Mouse (Mus musculus): ENCODE measurements at regions not wholly inside any gene's neighbourhood (a gene's known extent, or its start where the extent isn't known, plus 50 kb on each side); places are given as distances from the start of the nearest gene placed in this dataset.
A peak's percentile ranks its signal among the peaks of the same experiment; 100 is the strongest.

DNA sequence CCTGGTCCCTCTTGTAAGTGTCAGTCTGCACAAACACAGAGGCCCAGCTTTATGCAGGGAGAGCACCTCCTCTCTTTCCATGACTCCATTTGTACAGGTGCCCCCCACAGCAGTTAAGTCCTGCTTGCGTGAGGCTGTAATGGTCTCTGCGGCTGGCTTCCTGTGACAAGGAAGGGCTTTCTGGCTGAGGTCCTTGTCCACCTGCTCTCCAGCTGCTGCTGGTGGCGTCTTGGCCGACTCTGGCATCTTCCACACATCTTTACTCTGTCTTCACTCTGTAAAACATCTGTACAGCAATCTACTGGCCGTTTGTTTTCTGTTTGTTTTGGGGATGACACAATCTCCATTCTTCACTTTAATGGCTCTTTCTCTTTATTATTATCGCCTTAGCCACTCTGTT, 60.8 kb downstream of the Rpusd4 start:
- DNase-seq, result no peak

DNA sequence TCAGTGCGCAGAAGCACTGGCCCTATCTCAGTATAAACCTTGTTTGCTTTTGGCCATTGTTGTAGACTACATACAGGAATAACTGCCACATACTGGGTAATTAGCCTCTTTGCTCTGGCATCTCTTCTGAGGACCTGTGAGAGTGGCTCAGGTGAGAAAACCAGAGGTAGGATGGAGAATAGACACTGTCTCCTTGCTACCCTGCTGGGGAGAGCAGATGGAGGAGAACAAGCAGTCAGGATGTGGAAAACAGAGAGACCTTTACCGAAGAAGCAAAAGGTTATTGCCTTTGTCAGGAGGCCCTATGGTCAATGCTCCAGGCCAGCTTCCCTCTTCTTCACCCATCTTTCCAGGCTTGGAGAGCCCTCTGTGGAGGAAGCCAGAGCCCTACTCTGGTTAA, 62.7 kb downstream of the Rpusd4 start:
- DNase-seq, result peak; percentile 54

DNA sequence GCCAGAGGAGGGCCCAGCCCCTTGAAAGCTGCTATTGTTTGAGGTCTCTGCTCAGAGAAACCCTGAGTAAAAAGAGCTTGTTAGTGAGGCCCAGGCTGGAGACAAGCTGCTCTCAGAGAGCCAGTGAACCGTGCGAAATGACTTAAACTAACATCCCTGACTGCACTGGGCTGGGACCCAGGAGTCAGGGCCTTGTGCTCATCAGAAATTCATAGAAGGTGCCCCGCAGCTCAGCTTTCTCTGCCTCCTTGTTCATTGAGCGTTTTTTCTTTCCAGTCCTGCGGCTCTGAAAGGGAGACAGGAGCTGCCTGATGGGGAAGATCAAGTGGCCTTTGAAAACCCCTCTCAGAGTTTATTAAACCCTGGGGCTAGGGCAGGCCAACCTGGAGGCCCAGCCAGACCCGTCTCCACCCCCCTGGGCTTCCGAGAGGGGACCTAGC, 63.6 kb downstream of the Rpusd4 start:
- peak; percentile 71 for DNase-seq

DNA sequence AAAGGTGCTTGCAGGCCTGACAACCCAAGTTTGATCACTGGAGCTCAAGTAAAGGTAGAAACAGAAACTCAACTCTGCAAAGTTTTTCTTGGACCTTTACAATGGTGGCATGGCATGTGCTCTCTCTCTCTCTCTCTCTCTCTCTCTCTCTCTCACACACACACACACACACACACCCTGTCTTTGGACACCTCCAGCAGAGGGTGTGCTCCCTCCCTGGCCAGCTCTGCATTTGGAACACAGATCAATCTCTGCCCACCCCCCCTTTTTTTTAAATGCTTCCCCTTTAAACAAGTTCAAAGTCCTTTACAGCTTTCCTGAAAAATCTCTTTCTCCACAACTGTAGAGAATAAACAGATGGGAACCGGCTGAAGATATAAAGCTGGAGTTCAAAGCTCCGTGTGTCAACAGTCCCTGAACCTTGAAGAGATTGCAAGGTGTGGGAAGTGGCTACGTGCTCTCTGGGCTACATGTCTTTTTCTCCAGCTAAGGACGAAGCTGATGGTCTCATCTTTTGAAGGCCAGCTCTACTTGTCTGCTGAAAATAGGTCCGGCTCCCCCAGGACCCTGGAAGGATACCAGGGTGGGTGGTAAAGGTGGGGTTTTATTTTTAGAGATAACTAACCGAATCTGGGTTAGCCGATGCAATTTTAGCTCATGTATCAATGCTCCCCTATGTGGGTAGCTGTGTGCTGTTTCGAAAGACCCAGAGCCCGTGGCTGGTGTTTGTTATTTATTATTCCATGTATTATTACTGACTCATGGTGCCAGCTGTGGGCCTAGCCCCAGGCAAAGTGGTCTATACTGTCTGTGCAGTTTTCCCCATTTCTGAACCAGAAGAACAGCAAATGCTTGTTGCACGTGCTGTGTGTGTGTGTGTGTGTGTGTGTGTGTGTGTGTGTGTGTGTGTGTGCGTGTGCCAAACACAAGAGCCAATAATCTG, 65.3 kb downstream of the Rpusd4 start:
- no peak for DNase-seq

DNA sequence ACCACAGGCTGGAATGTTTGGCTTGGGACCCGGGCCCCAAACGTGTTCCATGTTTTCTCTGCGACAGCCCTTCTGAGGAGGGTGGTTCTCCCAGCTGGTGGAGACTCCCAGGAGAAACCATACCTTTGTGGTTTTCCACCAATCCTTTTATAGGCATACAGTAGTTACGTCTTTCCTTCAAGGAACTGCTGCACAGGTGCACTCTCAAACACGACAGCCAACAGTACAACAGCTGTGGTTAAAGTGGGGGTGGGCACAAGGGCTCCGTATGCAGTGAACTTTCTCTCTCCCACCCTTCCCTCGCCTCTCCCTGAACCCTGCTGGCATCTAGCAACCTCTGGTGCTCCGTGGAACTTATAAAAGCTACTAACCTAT, 66.0 kb downstream of the Rpusd4 start:
- no peak for DNase-seq

DNA sequence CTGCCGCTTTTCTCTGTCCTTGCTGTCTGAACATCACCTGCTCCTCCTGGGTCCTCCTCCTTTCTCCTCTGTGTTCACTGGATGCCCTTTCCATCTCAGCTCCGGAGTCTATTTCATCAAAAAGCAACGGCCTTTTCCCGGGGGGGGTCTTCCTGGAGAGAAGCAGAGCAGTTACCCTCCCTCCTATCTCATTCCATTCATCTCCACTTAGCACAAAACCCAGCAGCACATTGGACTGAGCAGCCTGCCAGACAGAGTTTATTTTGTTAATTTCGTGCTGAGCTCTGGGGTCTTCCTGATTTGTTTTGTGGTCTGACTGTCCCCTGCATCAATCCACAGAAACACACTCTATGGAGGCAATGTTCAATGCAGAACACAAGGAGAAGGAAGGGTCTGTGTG, 66.9 kb downstream of the Rpusd4 start:
- DNase-seq, result peak; percentile 41

DNA sequence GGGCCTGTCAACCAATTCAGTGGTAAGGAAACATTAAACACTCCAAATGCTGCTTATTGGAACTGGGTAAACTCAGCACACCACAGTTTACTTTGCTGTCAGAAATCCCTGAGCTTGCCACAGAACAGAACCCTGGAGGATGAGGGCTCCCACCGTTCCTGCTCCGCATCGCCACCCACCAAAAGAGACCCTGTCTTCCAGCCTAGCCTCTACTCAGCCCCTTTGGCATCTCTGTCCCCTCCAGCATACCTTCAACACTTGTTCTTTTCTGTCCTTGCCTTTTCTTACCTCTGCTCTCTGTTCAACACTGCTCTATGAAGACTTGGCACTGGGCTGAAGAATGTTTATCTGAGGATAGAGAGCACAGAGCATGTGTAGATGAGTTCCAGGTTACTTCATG, 67.5 kb downstream of the Rpusd4 start:
- DNase-seq, result peak; percentile 64

DNA sequence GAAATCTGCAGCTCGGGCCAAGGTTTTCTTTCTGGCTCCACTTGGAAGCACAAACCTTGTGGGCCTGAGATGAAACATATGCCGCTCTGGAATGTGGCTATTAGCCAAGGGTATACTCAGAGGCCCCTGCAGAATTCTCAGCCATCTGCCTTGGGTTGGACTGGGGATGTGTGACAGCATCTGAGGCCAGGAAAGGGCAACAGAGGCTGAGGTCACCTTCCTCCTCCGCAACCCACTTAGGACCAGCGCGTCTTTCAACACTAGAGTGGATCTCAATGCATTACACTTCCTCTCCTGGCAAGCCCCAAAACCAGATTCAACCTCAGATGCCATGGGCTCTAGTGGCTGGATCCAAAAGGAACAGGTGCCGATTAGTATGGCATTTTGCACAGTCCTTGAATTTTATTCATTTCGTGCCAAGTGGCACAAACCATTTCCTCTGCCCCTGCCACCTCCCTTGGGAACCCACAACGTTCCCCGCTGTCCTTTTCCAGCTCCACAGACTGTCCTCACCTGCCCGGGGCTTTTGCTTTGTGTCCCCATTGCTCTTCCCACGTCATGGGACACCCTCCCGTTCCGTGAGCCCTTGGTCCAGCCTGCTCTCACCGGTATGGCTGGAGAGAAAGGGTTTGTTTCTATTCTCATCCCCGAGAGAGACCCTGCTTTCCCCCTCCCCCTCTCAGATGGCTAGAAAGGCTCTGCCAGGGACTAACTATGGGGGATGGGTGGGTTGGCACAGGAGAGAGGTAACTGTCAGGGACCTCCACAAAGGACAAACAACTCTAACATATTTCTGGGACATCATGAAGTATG, 68.4 kb downstream of the Rpusd4 start:
- peak; percentile 98 for DNase-seq

DNA sequence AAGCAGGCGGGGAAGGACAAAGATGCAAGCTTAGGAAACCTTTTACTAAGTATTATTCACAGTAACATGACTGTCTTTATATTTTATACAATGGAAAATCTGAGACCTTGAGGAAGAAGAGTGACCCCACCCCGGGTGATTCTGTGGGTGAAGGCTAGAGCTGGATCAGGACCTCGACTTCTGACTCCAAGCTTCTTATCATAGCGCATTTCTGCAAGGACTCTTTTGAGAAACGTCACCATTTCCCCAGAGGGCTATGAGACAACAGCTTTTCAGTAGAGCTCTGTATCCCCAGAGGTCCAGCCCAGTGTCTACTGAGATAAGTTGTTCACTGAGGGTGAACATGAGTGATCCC, 69.0 kb downstream of the Rpusd4 start:
- DNase-seq, result no peak

DNA sequence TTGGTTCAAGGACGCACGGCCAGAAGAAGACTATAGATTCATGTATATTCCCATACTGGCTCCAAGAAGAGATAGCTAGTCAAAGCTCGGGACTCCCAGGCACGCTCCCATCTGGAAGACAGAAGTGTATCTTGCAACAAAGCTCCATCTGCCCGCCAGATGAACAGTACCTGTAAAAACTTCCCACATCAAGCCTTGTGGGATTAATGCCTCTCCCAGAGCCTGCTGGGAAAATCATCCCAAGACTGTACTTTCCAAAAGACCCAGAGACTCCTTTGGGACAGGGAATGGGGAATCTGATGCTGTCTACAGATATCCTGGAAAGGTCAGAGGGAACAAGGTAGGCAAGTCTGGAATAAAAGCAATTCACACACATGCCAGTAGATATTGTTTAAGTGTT, 71.2 kb downstream of the Rpusd4 start:
- no peak for DNase-seq

DNA sequence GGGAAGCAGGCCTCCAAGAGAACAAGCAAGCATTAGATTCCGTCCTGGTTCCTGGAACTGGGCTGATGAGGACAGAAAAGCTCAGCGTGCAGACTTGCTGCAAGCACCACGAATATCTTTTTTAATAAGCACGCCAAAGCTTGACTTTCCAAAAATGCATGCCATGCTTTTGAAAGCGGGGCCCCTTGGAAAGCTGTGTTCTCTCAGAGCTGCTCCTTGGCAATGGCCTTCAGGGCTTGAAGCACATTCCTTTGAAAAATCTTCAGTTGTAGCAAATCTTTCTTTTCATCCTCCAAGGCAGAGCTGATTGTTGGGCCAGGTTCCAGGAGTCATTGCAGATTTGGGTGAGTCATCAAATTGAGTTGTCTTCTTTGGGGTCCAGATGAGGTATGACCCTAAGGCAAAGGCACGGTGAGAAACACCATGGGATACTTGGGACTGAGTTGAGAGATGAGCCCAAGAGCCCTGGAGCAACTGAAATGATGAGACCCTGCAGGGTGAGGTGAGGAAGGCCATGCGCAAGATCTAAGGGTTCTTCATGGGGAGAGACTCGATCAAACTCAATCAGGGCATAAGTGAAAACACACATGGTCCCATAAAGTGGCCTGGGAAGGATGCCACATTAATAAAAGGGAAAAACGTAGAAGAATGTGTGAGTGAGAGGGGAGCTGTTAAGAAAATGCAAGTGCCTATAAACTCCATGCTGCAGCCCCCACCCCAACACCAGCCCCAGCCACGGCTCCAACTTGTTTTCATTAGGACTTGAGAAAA, 72.0 kb downstream of the Rpusd4 start:
- DNase-seq, result no peak

DNA sequence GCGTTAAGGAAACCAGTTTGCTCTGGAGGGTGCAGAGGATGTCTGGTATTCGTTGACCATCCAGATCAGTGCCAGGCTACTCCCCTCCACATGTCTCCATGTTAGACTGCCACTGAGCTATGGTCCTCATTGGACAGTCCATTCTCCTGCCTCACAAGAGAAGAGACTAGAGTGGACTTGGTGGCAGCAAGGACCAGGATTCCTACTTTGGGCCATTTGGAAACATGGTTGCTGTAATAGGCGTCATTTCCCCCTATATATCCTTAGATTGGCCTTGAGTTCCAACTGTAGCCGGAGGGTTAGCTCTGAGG, 72.6 kb downstream of the Rpusd4 start:
- no peak for DNase-seq

DNA sequence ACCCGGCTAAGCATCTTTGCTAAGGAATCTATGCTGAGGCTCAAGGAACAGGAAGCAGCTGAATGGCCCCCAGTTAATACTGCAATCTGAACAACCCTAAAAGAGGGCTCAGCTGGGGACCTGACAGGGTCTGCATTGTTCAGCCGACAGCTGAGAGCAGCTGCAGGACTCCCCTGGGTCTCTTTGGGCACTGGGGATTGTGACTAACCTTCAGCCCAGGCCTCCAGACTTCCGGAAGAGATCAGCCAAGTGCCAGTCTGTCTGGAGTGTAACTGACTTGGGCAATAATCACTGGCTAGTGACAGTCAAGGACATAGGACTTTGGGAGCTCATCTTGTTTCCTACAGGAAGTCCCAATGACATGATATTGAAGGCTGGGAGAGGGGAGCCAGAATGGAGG, 73.1 kb downstream of the Rpusd4 start:
- DNase-seq, result no peak

DNA sequence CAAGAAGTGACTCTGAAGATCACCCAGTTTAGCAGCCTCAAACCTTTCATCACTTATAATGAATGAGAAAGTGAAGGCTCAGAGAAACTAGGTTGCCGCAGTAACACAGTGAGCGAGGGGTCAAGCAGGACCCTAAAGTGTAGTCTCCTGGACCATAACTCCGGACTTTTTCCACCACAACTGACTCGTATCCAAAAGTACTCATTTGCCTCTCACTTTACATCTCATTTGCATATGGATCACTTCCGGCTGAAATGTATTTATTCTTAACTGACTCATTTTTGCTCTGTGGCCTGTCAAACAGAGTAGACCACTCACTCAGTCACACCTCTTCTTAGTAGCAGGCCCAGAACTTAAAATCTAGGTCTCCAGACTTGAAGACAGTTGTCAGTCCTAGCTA, 73.7 kb downstream of the Rpusd4 start:
- DNase-seq, result no peak

DNA sequence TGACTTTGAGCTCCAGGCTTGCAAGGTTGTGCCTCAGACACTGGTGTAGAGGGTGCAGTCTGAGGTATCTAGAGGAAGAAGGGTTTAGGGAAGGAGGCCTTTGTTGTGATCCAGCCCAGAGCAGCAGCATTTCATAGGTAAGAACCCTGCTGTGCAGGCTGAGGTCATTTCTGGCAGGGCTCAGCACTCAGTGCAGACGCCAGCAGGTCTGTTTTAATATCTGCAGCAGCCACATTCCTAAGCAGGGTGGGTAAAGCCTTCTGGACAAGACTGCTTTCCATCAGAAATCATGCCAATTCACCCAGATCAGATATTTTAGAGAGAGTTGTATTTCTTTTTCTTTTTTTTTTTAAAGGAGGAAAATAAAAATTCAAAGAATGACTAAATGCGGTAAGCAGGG, 74.8 kb downstream of the Rpusd4 start:
- peak; percentile 92 for DNase-seq

DNA sequence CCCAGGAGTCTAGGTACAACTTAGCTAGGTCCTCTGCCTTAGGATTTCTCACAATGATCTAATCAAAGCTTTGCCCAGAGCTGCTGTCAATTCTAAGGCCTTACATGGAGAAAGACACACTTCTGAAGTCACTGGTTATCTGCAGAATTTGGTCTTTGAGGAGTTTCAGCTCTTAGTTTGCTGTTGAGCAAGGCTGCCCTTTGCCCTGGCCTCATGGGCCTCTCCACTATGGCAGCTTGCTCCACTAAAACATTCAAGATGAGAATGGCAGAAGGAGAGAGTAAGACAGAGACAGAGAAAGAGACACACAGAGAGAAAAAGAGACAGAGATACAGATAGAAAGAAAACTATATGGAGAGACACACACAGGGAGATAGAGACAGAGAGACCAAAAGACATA, 75.7 kb downstream of the Rpusd4 start:
- DNase-seq, result no peak

DNA sequence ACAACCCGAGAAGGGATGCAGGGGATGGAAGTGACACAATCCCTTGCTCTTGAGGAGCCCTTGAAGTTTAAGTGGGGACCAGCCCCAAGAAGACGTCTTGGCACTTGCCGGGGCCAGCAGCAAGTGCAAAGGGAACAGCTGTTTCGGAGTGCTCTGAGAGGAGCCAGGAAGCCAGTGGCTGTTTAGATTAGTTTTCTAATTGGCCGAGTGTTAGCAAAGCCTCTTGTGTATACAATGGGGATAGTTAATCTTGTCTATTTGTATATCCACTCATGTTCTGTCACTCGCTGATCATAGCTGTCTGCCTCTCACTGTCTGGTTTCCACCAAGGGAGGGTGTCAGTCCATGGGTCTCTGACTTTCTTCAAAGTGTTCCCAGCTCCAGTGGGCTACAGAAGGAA, 76.6 kb upstream of the Cdon start:
- DNase-seq, result no peak

DNA sequence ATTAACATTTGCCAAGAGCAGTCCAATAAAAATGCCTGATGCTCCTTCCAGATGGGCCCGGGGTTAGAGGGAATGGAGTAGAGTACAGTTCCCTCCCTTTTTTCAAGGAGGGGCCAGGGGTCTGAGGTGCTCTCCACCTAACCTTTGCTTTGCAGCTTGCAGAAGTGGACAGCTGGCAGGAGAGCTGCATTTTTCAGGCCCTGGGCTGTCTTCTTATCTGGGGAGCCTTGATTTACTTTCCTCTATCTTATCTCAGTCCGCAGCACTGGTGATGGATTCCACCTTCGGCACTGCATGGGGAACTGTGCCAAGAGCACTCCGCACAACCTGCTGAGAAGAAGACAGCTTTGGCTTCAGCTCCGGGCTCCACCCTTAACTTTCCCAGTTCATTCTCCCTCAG, 74.5 kb upstream of the Cdon start:
- DNase-seq, result no peak

DNA sequence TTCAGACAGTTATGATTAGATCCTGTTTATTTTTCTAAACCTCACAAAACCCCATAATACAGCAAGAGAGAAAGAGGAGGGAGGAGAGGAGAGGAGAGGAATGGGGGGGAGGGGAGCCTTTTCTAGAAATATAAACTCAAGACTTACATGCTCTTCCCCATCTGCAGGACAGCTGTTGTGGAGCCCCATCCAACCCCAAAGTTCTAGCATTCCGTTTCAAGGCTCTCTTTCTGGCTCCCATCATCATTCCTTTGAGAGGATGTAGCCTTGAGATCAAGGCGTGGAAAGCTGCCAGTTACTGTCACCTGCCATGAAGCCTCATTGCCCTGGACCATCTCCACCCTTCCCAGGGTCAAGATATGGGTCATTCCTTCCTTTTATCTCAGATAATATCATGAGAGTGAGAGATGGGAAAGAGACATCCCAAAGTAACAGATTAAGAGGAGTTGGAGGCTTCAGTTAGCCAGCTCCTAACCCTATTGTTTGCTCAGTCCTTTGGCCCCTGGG, 70.8 kb upstream of the Cdon start:
- no peak for DNase-seq

DNA sequence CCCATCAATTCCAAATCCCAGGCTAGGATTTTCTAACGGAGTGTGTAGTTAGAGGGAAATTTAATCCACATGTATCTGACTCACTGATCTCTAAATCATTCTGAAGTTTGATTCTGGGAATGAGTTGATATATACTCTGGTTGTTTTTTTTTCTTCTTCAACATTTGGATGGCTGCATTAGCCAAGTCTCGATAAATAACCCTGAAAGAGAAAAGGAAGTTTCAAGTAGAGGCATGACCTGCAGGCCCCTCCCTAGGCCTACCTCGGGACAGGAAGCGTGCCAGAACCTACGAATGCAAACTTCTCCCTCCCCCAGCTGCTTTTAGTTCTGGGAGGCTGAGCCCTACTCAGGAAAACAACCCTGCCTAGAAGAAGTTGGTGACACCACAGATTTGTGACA, 69.4 kb upstream of the Cdon start:
- DNase-seq, result no peak

DNA sequence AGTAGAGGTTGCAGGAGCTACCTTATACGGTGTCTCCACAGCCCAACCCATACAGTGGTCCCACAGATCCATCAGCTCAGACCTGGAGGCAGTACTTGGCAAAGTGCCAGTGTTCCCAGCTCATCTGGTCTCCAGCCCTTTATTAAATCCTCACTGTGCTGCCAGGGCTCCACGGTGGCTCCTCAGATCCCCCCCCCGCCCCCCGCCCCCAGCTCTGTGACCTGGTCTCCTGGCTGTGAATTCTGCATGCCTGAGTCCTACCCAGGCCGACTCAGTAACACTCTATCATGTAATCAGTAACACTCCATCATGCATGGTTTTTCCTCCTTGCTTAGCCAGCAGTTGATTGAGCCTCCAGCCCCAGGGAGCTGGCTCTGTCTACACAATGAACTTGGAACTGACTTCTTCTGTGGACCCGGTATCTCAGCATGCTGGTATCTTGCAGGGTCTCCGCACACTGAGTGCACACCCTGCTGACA, 66.2 kb upstream of the Cdon start:
- no peak for DNase-seq

DNA sequence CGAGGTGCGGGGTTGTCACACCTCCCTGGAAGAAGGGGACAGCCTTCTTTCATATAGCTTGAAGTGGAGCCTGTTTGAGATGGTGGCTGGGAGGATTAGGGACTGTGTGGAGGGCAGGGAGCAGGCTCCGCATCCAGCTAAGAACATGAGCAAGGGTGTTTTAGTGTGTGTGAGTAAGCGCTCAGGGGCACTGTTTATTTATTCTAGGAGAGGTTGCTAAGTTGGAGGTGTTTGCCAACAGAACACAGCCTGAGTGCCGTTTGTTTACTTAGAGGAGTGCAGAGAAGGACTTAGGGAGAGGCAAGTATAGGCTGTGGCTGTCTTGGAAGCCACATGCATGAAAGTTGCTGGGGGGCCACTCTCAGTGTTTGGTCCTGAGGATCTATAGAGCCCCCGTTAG, 61.2 kb upstream of the Cdon start:
- DNase-seq, result no peak

Measured in cerebellum, adult 9-10 months (tissue).